ENCODE assay signal across 10 mouse cellular contexts in genomic region chr4:102432040-102432782, GRCm38 (mm10).
A peak's percentile ranks its signal among the peaks of the same experiment; 100 is the strongest.
DNase-seq lines count a peak whose midpoint lies in the region; ATAC-seq lines count a peak whose summit lies in the region.
"Had no signal": no experiment of that assay in that cellular context is flagged by ENCODE, and none has a peak within 500 bp of the region (broad histone marks: within the 10 kb centered on the region; RNA-seq: fewer than 3 reads in every experiment).

No protein-coding gene starts in this region.

- no peaks in the 10 kb centered on the region for H3K36me3 ChIP-seq in heart, embryonic 15.5 days
- H3K36me3 ChIP-seq in midbrain, embryonic 13.5 days, result no peaks in the 10 kb centered on the region
- H3K36me3 ChIP-seq in midbrain, embryonic 11.5 days (ENCODE audit: control insufficient read depth, insufficient read depth, low read length), result no peaks in the 10 kb centered on the region
- no peaks in the 10 kb centered on the region for H3K36me3 ChIP-seq in embryonic facial prominence, embryonic 15.5 days
- H3K36me3 ChIP-seq: G1E had no signal

- 0 out of 2 replicates have a peak overlapping the region, but pooled peaks have one; percentile 1 for H3K4me2 ChIP-seq in heart, embryonic 15.5 days
- no peak overlapping the region for H3K4me2 ChIP-seq in midbrain, embryonic 13.5 days (replicated peaks)
- no peak overlapping the region for H3K4me2 ChIP-seq in midbrain, embryonic 11.5 days
- peak overlapping the region; percentile 10 for H3K4me2 ChIP-seq in embryonic facial prominence, embryonic 15.5 days (replicated peaks)

- no peak overlapping the region for H3K9ac ChIP-seq in heart, embryonic 15.5 days
- H3K9ac ChIP-seq in midbrain, embryonic 13.5 days (replicated peaks), result no peak overlapping the region; the same call in 1 of the 2 replicates
- no peak overlapping the region for H3K9ac ChIP-seq in midbrain, embryonic 11.5 days (ENCODE audit: low read length)
- H3K9ac ChIP-seq in embryonic facial prominence, embryonic 15.5 days, result no peak overlapping the region
- H3K9ac ChIP-seq: liver, embryonic 14.5 days had no signal

- no peak; the same call in 1 of the 2 replicates for ATAC-seq in heart, embryonic 15.5 days (replicated peaks; ENCODE audit: insufficient number of reproducible peaks, insufficient read depth, low FRiP score, low read depth)
- no peak for ATAC-seq in midbrain, embryonic 13.5 days
- ATAC-seq in midbrain, embryonic 11.5 days (ENCODE audit: low FRiP score), result no peak
- ATAC-seq in embryonic facial prominence, embryonic 15.5 days (ENCODE audit: insufficient number of reproducible peaks, low FRiP score, low TSS enrichment, low read depth), result no peak; the same call in 1 of the 2 replicates
- no peak for ATAC-seq in megakaryocyte progenitor cell, adult 5-6 weeks (replicated peaks; ENCODE audit: poor library complexity)

- no peaks in the 10 kb centered on the region for H3K9me3 ChIP-seq in heart, embryonic 15.5 days (replicated peaks)
- H3K9me3 ChIP-seq in midbrain, embryonic 13.5 days, result no peaks in the 10 kb centered on the region
- no peaks in the 10 kb centered on the region for H3K9me3 ChIP-seq in midbrain, embryonic 11.5 days (ENCODE audit: control insufficient read depth, low read length)
- no peaks in the 10 kb centered on the region for H3K9me3 ChIP-seq in embryonic facial prominence, embryonic 15.5 days (replicated peaks)

- no peak overlapping the region for H3K4me3 ChIP-seq in heart, embryonic 15.5 days
- no peak overlapping the region for H3K4me3 ChIP-seq in midbrain, embryonic 13.5 days (replicated peaks)
- H3K4me3 ChIP-seq in midbrain, embryonic 11.5 days (ENCODE audit: low read depth, low read length), result no peak overlapping the region
- H3K4me3 ChIP-seq in embryonic facial prominence, embryonic 15.5 days (replicated peaks), result no peak overlapping the region

- H3K27me3 ChIP-seq in heart, embryonic 15.5 days, result no peaks in the 10 kb centered on the region
- no peaks in the 10 kb centered on the region for H3K27me3 ChIP-seq in midbrain, embryonic 13.5 days
- H3K27me3 ChIP-seq in midbrain, embryonic 11.5 days (ENCODE audit: control insufficient read depth, insufficient read depth, low read length), result no peaks in the 10 kb centered on the region
- H3K27me3 ChIP-seq in embryonic facial prominence, embryonic 15.5 days, result no peaks in the 10 kb centered on the region

- WGBS in heart, embryonic 15.5 days, result 36% methylated on average over 9 of the region's 9 CpGs
- 40% methylated on average over 9 of the region's 9 CpGs for WGBS in midbrain, embryonic 13.5 days
- 62% methylated on average over 9 of the region's 9 CpGs for WGBS in midbrain, embryonic 11.5 days
- WGBS in embryonic facial prominence, embryonic 15.5 days, result 13% methylated on average over 9 of the region's 9 CpGs

- DNase-seq in heart, adult 11 months, result no peak
- DNase-seq in midbrain, embryonic 11.5 days (ENCODE audit: low spot score, missing footprints), result no peak
- peak; percentile 53 for DNase-seq in skeletal muscle tissue, adult 2 months (ENCODE audit: low read depth, low spot score)
- DNase-seq in ovary, postnatal 36 days (ENCODE audit: low spot score), result no peak

- H3K27ac ChIP-seq in heart, embryonic 15.5 days, result peak overlapping the region; percentile 34
- 0 out of 2 replicates have a peak overlapping the region, but pooled peaks have one; percentile 9 for H3K27ac ChIP-seq in midbrain, embryonic 13.5 days
- H3K27ac ChIP-seq in midbrain, embryonic 11.5 days (ENCODE audit: low read depth, low read length), result no peak overlapping the region
- peak overlapping the region; percentile 72; the same call in 1 of the 2 replicates for H3K27ac ChIP-seq in embryonic facial prominence, embryonic 15.5 days (replicated peaks)
- H3K27ac ChIP-seq: liver, embryonic 14.5 days had no signal

- H3K4me1 ChIP-seq in heart, embryonic 15.5 days (replicated peaks), result peaks cover 12% of the 10 kb centered on the region
- peaks cover 8% of the 10 kb centered on the region for H3K4me1 ChIP-seq in midbrain, embryonic 13.5 days (replicated peaks)
- H3K4me1 ChIP-seq in midbrain, embryonic 11.5 days (ENCODE audit: control insufficient read depth, insufficient read depth, low read length), result no peaks in the 10 kb centered on the region
- peaks cover 15% of the 10 kb centered on the region for H3K4me1 ChIP-seq in embryonic facial prominence, embryonic 15.5 days

Comparison
In these comparisons a context has a peak if more than half of its experiments do, and no peak if none do; other contexts are left out.
1. H3K4me2 ChIP-seq: peak in heart, embryonic 15.5 days (single experiment) and embryonic facial prominence, embryonic 15.5 days (single experiment); none in midbrain, embryonic 13.5 days (single experiment) and midbrain, embryonic 11.5 days (single experiment).